Mouse (Mus musculus) embryonic facial prominence, embryonic 13.5 days (tissue): Measurements from ENCODE around the gene Gm20931. TPM values are rescaled to one million over a fixed set of nuclear protein-coding genes. Genes with fewer than 3 reads are reported as not detected.
"Not testable (repeated sequence)": the region's sequence is repeated elsewhere in the genome, so short reads cannot be mapped to it uniquely, and the experiment has no call there.

Experiments used
- ATAC-seq: fragments of 200-750 bp; cut with Nextera tagmentation; 2 replicates; pipeline ENCODE4 v1.8.0; 2017; ENCODE audit warnings: low read depth; ENCODE audit not compliant: insufficient number of reproducible peaks, insufficient read depth, low FRiP score, low TSS enrichment
- H3K27ac ChIP-seq: fragments of 300-500 bp; sonication (generic); 2 replicates; pipeline ENCODE4 v1.5.1; 2015; ENCODE audit warnings: moderate library complexity, mild to moderate bottlenecking, inconsistent platforms
- H3K27me3 ChIP-seq: fragments of 300-500 bp; sonication (generic); 2 replicates; pipeline ENCODE4 v1.6.1; 2015; ENCODE audit warnings: mild to moderate bottlenecking, inconsistent platforms
- H3K36me3 ChIP-seq: fragments of 300-500 bp; sonication (generic); 2 replicates; pipeline ENCODE4 v1.6.1; 2015; ENCODE audit warnings: mild to moderate bottlenecking, inconsistent platforms
- H3K4me1 ChIP-seq: fragments of 300-500 bp; sonication (generic); 2 replicates; pipeline ENCODE4 v1.6.1; 2015; ENCODE audit warnings: inconsistent platforms
- H3K4me2 ChIP-seq: fragments of 300-500 bp; sonication (generic); 2 replicates; pipeline ENCODE4 v1.6.1; 2015; ENCODE audit warnings: moderate library complexity, mild to moderate bottlenecking, inconsistent platforms
- H3K4me3 ChIP-seq: fragments of 300-500 bp; sonication (generic); 2 replicates; pipeline ENCODE4 v1.5.1; 2015; ENCODE audit warnings: mild to moderate bottlenecking, inconsistent platforms
- H3K9ac ChIP-seq: fragments of 300-500 bp; sonication (generic); 2 replicates; pipeline ENCODE4 v1.6.1; 2015; ENCODE audit warnings: mild to moderate bottlenecking, inconsistent platforms
- H3K9me3 ChIP-seq: fragments of 300-500 bp; sonication (generic); 2 replicates; pipeline ENCODE4 v1.6.1; 2016; ENCODE audit warnings: inconsistent platforms
- WGBS: fragments of 180-500 bp; shearing (Covaris S2); methylation state at CpG from one replicate; pipeline ENCODE4 v1.1.7; 2015; ENCODE audit warnings: mixed read lengths; 5-methylcytosine and 5-hydroxymethylcytosine counted together
- polyA plus RNA-seq: library from polyadenylated mRNA; unstranded; fragments of >200 nt; fragmentation: Nextera tagmentation; extraction: Ambion mirVana; gene quantifications from 2 replicates; pipeline ENCODE4 v1.2.1, GENCODE M21; 2015

The Gm20931 gene
- not detected in 2 replicates for polyA plus RNA-seq

GRCm38 (mm10) chrY:55213420-55213819 is at the start of gene Gm20931:
Gene Gm20931, plus strand, starts transcription at chrY:55213720.
- not testable (repeated sequence) for H3K27ac ChIP-seq, H3K4me2 ChIP-seq, H3K9ac ChIP-seq, H3K36me3 ChIP-seq, H3K9me3 ChIP-seq, H3K27me3 ChIP-seq, ATAC-seq, H3K4me3 ChIP-seq, H3K4me1 ChIP-seq
- no CpG with 5 or more reads among the region's 6 CpGs for WGBS
